Mouse (Mus musculus) olfactory bulb, adult 2 months (tissue): Measurements from ENCODE around the gene Zhx3. TPM values are rescaled to one million over a fixed set of nuclear protein-coding genes. Genes with fewer than 3 reads are reported as not detected.
A peak's percentile ranks its signal among the peaks of the same experiment; 100 is the strongest.

Source experiments
- H3K27ac ChIP-seq: fragments of 200-500 bp; 2 replicates; pipeline ENCODE4 v1.5.1; 2012; ENCODE audit warnings: low read depth, low read length; ENCODE audit not compliant: insufficient read depth
- H3K4me1 ChIP-seq: fragments of 200-500 bp; 2 replicates; pipeline ENCODE4 v1.6.1; 2012; ENCODE audit warnings: low read length; ENCODE audit not compliant: control insufficient read depth, insufficient read depth
- H3K4me3 ChIP-seq: fragments of 200-500 bp; 2 replicates; pipeline ENCODE4 v1.5.1; 2012; ENCODE audit warnings: mild to moderate bottlenecking, low read depth, low read length, moderate library complexity; ENCODE audit not compliant: insufficient read depth
- CTCF ChIP-seq: fragments of 200-500 bp; IDR thresholded peaks from 2 replicates; pipeline ENCODE4 v1.5.1; 2012; ENCODE audit warnings: low read depth, mild to moderate bottlenecking, low read length, moderate library complexity; ENCODE audit not compliant: insufficient read depth
- POLR2A ChIP-seq: fragments of 200-500 bp; IDR thresholded peaks from 2 replicates; pipeline ENCODE4 v1.6.1; 2012; ENCODE audit warnings: mild to moderate bottlenecking, low read depth, low read length, moderate library complexity; ENCODE audit not compliant: insufficient read depth
- WGBS: fragments of 180-500 bp; shearing (Covaris S2); methylation state at CpG from one replicate; pipeline ENCODE4 v1.1.7; 2018; 5-methylcytosine and 5-hydroxymethylcytosine counted together
- polyA plus RNA-seq: library from polyadenylated mRNA; stranded (reverse); fragments of >200 nt; gene quantifications from 2 replicates; pipeline ENCODE4 v1.2.4, GENCODE M21; 2012; ENCODE audit warnings: low replicate concordance; ENCODE audit not compliant: missing spikeins, insufficient read depth, insufficient read length

The Zhx3 gene
- polyA plus RNA-seq, 1 experiment, result not detected

- TF ChIP-seq POLR2A (no peak), CTCF (no peak)
- 78% methylated on average over 3 of the region's 3 CpGs for WGBS
- Histone ChIP-seq H3K4me3 (no peak overlapping the region), H3K4me1 (peaks cover 5% of the 10 kb centered on the region; the same call in 1 of the 2 replicates), H3K27ac (no peak overlapping the region)
Measured at GRCm38 (mm10) chr2:160763816-160764215, 109.0 kb downstream of the Zhx3 start.

- 75% methylated on average over 9 of the region's 9 CpGs for WGBS
- TF ChIP-seq POLR2A (no peak), CTCF (peak; percentile 63)
- no peaks in the 10 kb centered on the region for H3K4me1 ChIP-seq
- H3K4me3 ChIP-seq, result no peak overlapping the region
- no peak overlapping the region for H3K27ac ChIP-seq
Measured at GRCm38 (mm10) chr2:160760433-160761184, 112.2 kb downstream of the Zhx3 start.

GRCm38 (mm10) chr2:160756583-160757203, 116.1 kb downstream of the Zhx3 start:
- no peak for TF ChIP-seq POLR2A
- TF ChIP-seq CTCF, result no peak
- no peaks in the 10 kb centered on the region for H3K4me1 ChIP-seq
- no peak overlapping the region for H3K4me3 ChIP-seq
- H3K27ac ChIP-seq, result no peak overlapping the region
- WGBS, result 91% methylated on average over 6 of the region's 6 CpGs

- Histone ChIP-seq H3K27ac (peak overlapping the region; percentile 34; the same call in 1 of the 2 replicates), H3K4me3 (no peak overlapping the region), H3K4me1 (peaks cover 27% of the 10 kb centered on the region)
- no peak for TF ChIP-seq POLR2A
- TF ChIP-seq CTCF, result no peak
- 50% methylated on average over 10 of the region's 10 CpGs for WGBS
Measured at GRCm38 (mm10) chr2:160747075-160747474, 125.7 kb downstream of the Zhx3 start.

- H3K27ac ChIP-seq, result peak overlapping the region; percentile 34; the same call in 1 of the 2 replicates
- 67% methylated on average over 5 of the region's 5 CpGs for WGBS
- TF ChIP-seq CTCF, result no peak
- TF ChIP-seq POLR2A, result no peak
- peaks cover 27% of the 10 kb centered on the region for H3K4me1 ChIP-seq
- H3K4me3 ChIP-seq, result no peak overlapping the region
Measured at GRCm38 (mm10) chr2:160746637-160747036, 126.2 kb downstream of the Zhx3 start.

GRCm38 (mm10) chr2:160745497-160745896, 127.3 kb downstream of the Zhx3 start:
- TF ChIP-seq POLR2A, result no peak
- TF ChIP-seq CTCF, result no peak
- Histone ChIP-seq H3K4me1 (peaks cover 34% of the 10 kb centered on the region), H3K27ac (no peak overlapping the region), H3K4me3 (no peak overlapping the region)
- WGBS, result 83% methylated on average over 1 of the region's 1 CpGs

GRCm38 (mm10) chr2:160744823-160745210, 128.0 kb downstream of the Zhx3 start:
- 72% methylated on average over 5 of the region's 5 CpGs for WGBS

GRCm38 (mm10) chr2:160744040-160744822, 128.6 kb downstream of the Zhx3 start:
- 83% methylated on average over 7 of the region's 7 CpGs for WGBS
- H3K27ac ChIP-seq, result no peak overlapping the region
- H3K4me3 ChIP-seq, result no peak overlapping the region
- H3K4me1 ChIP-seq, result peaks cover 39% of the 10 kb centered on the region
- TF ChIP-seq CTCF (no peak), POLR2A (no peak)

More at GRCm38 (mm10) chr2:160744823-160745210, 128.0 kb downstream of the Zhx3 start:
- Histone ChIP-seq H3K4me1 (peaks cover 37% of the 10 kb centered on the region), H3K4me3 (no peak overlapping the region), H3K27ac (no peak overlapping the region)
- no peak for TF ChIP-seq CTCF
- TF ChIP-seq POLR2A, result no peak

- Histone ChIP-seq H3K4me1 (peaks cover 36% of the 10 kb centered on the region), H3K4me3 (no peak overlapping the region), H3K27ac (peak overlapping the region; percentile 23; the same call in 1 of the 2 replicates)
- TF ChIP-seq POLR2A (no peak), CTCF (no peak)
- 62% methylated on average over 1 of the region's 1 CpGs for WGBS
Measured at GRCm38 (mm10) chr2:160742161-160742609, 130.6 kb downstream of the Zhx3 start.
